Mouse (Mus musculus): ENCODE results near the gene Cplx2. TPM values are rescaled to one million over a fixed set of nuclear protein-coding genes. Genes with fewer than 3 reads are reported as not detected.

Cplx2 gene
- 2.9 and 5.4 TPM in 2 replicates for total RNA-seq (2015; ENCODE audit: low replicate concordance)
- 2.1 and 2.2 TPM in 2 replicates for total RNA-seq (2017; ENCODE audit: low replicate concordance)

DNA sequence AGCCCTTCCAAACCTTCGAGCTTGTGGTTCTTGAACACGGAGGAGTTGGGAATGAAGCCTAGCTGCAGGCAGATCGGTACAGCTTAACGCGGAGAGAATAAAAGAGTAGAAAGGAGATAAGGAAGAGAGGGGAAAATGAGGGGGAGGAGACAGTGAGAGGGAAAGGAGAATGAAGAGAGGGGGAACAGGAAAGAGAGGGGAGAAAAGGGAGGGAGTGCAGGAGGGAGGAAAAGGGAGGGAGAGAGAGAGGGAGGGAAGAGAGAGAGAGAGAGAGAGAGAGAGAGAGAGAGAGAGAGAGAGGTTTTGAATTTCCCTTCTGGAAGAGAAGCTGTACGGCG is at the start of gene Cplx2:
Cplx2 (plus strand) TSS at position 301 of the 338 bp plus-strand sequence.
- ATAC-seq (replicated peaks; ENCODE audit: low FRiP score, poor library complexity, severe bottlenecking), result no peak

DNA sequence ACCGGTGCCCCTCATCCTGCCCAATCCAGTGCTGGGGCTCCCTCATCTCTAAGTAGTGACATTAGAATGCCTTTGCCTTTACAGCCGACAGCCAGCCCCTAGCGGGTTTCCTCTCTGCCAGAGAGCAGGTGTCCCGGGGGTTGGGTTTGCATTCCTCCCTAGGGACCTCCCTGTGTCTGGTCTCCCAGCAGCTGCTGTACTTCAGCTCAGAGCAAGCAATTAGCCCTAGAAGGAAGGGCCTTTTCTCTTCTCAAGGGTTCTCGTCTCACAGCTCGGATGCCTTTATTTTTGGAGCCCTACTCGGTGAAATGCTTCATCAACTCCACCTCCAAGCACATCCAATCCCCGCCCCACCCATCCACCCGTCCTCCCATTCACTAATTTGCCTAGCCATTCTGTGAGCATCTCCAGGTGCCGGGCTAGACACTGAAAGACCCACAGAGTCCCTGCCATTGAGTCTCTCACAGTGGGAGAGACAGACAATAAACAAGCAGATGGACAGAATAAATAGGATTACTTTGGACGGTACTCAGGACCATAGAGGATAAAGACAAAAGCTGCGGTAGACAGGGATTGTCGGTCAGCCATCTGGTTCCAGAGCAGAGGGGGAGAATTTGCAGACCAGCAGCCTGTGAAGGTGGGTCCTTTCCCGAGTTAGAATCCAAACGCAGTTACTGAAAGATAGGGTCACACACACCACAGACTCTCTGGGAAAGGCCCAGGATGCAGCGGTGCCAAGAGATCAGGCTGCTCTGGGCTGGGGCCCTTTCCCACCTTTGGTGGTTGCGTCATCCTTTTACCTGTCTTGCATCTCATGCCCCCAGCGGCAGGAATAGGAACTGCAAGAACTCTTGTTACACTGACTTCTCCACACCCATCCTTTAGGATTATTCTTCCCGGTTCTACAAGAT is 48.5 kb upstream of the Cplx2 start:
- ATAC-seq (replicated peaks; ENCODE audit: low FRiP score, poor library complexity, severe bottlenecking), result 0 out of 2 replicates have a peak, but pooled peaks have one; percentile 63

- ATAC-seq (replicated peaks; ENCODE audit: low FRiP score, poor library complexity, severe bottlenecking), result no peak
These were observed 47.6 kb upstream of the Cplx2 start for GRCm38 (mm10) chr13:54323307-54324165.

DNA sequence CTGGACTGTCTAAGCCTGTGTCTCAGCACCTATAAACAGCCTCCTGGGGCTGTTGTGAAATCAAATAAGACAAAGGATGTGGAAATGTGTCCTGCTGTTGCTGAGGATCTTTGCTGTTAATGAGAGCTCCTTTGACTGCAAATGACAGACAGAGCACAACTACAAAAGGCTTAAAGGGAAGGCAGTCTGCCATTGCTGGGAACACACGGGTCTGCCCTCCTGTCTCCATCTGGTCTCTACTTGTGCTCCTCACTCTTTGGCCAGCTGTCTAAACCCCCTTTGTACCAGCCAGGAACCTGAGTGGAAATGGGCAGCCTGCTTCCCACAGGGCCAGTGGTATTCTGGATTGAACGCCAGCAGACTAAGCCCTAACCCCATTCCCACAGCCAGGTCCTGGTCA is 47.0 kb upstream of the Cplx2 start:
- no peak for ATAC-seq (replicated peaks; ENCODE audit: low FRiP score, poor library complexity, severe bottlenecking)

- no peak for ATAC-seq (replicated peaks; ENCODE audit: low FRiP score, poor library complexity, severe bottlenecking)
These were observed 45.3 kb upstream of the Cplx2 start for GRCm38 (mm10) chr13:54325814-54326213.

GRCm38 (mm10) chr13:54326686-54327447 is 44.3 kb upstream of the Cplx2 start:
- no peak for ATAC-seq (replicated peaks; ENCODE audit: low FRiP score, poor library complexity, severe bottlenecking)

DNA sequence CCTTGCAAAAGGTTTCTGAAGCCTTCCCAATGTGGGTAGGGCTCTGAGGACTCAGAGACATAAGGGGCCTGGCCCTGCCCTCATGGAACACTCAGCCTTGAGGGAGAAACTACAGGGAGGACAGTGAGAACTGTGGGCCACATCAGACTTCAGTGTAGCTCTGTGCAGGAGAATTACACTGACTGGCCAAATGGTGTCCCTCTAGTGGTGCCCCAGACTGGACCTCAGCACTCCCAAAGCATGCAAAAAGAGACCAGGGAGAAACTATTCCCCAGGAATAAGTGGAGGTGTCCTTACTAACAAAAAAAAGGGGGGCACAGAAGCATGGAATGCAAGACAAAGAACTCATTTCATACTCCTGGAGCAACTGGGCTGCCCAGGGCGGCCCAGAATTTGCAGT is 43.1 kb upstream of the Cplx2 start:
- ATAC-seq (replicated peaks; ENCODE audit: low FRiP score, poor library complexity, severe bottlenecking), result no peak

DNA sequence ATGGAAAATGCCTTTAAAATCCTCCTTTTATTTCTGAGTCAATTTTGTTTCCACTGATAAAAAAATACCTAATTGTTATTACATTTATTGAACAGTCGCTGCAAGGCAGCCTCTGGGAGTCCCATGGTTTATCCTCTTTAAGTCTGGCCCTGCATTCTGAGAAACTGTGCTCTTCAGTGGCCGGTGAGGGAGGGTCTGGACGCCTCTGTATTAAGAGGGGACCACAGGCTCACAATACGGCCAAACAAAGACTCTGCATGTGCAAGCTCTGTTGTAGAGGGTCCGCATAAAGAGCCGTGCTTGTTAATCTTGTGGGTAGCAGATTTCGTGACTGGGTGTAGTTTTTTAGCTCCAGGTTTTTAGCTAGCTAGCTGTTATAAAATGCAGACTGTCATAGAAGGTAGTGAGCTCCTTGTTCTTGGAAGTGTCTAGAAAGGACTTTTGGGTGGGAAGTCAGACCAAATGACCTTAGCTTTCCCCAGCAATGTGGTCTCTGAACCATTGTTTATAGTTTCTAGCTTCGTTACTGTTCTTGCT is 42.1 kb upstream of the Cplx2 start:
- no peak for ATAC-seq (replicated peaks; ENCODE audit: low FRiP score, poor library complexity, severe bottlenecking)

GRCm38 (mm10) chr13:54331825-54332675 is 39.1 kb upstream of the Cplx2 start:
- ATAC-seq (replicated peaks; ENCODE audit: low FRiP score, poor library complexity, severe bottlenecking), result no peak

- ATAC-seq (replicated peaks; ENCODE audit: low FRiP score, poor library complexity, severe bottlenecking), result no peak
These were observed 38.1 kb upstream of the Cplx2 start for GRCm38 (mm10) chr13:54332921-54333477.

- no peak for ATAC-seq (replicated peaks; ENCODE audit: low FRiP score, poor library complexity, severe bottlenecking)
These were observed 34.1 kb upstream of the Cplx2 start for GRCm38 (mm10) chr13:54337058-54337457.

DNA sequence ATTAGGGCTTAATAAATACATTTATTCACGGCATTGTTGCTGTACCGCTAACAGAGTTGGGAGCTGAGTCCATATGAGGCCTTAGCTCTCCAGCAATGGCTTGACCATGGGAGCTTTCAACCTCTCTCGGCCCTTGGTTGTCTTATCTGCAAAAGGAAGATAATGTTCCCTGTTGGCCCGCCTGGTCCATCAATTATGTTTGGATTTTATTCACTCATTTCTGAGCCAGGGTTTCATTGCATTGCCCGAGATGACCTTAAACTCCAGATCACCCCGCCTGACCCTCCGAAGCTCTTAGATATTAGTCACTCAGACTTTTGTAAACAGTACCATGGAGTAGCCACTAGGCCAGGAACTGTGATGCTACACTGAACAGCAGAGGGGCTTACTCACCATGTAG is 33.6 kb upstream of the Cplx2 start:
- ATAC-seq (replicated peaks; ENCODE audit: low FRiP score, poor library complexity, severe bottlenecking), result no peak

DNA sequence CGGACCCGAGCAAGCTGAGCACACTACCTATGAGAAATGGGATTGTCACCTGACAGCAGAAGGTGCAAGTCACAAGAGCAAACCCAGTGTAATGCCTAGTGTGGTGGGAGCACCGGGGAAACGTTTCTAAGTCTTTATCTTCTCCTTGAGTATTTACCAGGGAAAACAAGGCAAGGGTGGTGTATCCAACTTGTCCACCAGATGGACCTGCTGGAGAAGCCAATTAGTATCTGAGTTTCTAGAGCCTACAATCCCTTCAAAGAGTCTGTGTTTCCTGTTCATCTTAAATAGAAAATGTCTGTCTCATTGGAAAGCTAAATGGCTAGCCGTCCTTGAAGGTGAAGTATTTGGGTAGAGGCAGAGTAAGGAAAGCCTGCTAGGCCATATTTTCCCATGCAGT is 32.3 kb upstream of the Cplx2 start:
- ATAC-seq (replicated peaks; ENCODE audit: low FRiP score, poor library complexity, severe bottlenecking), result no peak

DNA sequence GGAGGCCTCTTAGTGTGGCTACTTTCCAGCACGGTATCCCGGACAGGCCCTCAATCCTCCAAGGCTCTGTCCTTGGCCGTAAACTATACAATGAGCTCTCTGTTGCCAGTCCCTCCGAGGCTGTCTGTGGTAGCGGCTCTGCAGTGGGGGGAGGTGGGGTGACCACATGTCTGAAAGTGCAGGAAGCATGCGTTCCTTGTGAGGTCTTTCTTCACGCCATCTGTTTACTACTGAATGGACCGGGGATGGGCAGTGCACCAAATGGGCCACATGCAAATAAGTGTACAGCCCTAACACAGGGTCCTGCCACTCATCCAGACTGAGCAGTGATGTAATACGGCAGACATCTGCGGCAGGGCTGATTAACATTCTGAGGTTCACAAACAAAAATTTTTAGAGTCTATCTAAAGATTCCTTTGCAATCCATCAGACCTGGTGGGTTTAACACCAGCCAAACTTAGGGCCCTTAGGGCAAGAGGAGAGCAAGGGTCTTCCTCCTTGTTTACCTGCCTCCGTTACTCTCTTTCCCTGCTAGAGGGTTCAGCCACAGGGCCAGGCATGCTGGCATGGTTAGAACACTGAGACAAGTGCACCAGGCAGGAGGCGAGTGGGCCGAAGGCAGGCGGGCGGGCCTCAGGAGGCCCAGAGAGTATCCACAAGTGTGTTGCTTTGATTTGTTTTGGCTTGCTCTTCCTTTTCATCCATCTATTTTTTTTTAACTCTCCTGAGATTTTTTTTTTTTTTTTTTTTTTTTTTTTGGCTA is 25.1 kb upstream of the Cplx2 start:
- ATAC-seq (replicated peaks; ENCODE audit: low FRiP score, poor library complexity, severe bottlenecking), result no peak

DNA sequence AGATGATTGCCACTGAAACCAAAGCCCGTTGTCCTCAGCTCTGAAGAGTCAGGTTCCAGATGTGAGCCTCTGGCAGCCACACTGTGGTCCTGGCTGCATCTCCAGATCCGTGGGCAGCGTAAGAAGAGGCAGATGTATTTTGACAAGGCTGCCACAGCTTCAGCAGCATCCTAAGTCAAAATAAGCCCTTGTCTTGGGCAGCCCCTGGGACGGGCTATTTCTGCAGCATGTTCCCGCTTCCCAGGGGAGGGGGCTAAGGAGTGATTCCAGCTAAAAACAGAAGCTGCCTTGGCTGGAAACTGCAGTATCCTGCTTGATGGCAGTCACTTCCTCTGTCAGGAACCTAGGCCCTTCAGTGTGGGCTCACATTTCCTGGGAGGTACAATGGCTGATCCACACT is 23.1 kb upstream of the Cplx2 start:
- no peak for ATAC-seq (replicated peaks; ENCODE audit: low FRiP score, poor library complexity, severe bottlenecking)

DNA sequence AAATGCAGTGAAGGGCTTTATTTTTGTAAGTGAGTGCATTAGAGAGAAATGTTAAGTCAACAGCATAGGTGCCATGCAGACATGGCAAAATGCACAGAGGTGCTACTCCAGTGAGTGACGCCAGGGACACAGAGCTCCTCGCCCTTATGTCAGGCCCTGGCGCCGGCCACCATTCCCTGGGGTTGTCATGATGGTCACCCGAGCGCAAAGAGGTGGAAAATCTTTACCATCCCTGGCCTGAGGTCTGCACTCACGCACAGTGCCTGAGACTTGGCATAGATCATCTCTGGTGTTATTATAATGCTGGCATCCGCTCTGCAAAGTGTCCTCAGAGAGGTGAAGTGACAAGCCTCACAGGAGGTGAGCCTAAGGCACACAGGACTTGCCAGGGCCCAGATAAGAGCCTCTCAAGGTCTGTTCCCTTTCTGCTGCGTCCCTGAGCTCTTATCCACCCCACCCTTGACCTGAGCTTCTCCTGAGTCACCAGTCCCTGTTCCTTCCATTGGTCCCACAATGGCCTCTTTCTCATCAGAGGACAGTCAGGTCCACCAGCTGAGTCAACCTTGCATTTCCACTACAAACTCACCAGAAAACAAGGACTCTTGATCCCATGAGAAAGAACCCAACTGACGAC is 21.9 kb upstream of the Cplx2 start:
- no peak for ATAC-seq (replicated peaks; ENCODE audit: low FRiP score, poor library complexity, severe bottlenecking)

GRCm38 (mm10) chr13:54357420-54357819 is 13.7 kb upstream of the Cplx2 start:
- ATAC-seq (replicated peaks; ENCODE audit: low FRiP score, poor library complexity, severe bottlenecking), result no peak
